Mouse (Mus musculus) liver, adult 2 months (tissue): ENCODE results near the gene Sipa1l3. TPM values are rescaled to one million over a fixed set of nuclear protein-coding genes. Genes with fewer than 3 reads are reported as not detected.

Experiments
- DNase-seq: peaks from one replicate; pipeline ENCODE4 v3.0.0-alpha.2; 2011; ENCODE audit warnings: low read depth, low spot score; ENCODE audit errors: extremely low read depth
- H3K27ac ChIP-seq: fragments of 200-500 bp; replicated peaks from 2 replicates; pipeline ENCODE4 v1.5.1; 2012; ENCODE audit warnings: low read depth, mild to moderate bottlenecking, control low read depth, inconsistent platforms, low read length; ENCODE audit not compliant: insufficient read depth
- H3K27me3 ChIP-seq: fragments of 200-500 bp; 2 replicates; pipeline ENCODE4 v1.6.1; 2012; ENCODE audit warnings: mild to moderate bottlenecking, moderate library complexity, low read length, inconsistent platforms; ENCODE audit not compliant: control insufficient read depth, insufficient read depth
- H3K36me3 ChIP-seq: fragments of 200-500 bp; 2 replicates; pipeline ENCODE4 v1.6.1; 2012; ENCODE audit warnings: low read length, inconsistent platforms; ENCODE audit not compliant: control insufficient read depth, insufficient read depth
- H3K4me1 ChIP-seq: fragments of 200-500 bp; 2 replicates; pipeline ENCODE4 v1.6.1; 2011; ENCODE audit warnings: low read length; ENCODE audit not compliant: control insufficient read depth, insufficient read depth
- H3K4me3 ChIP-seq: fragments of 200-500 bp; 2 replicates; pipeline ENCODE4 v1.5.1; 2011; ENCODE audit warnings: low read depth, mild to moderate bottlenecking, control low read depth, low read length, moderate library complexity; ENCODE audit not compliant: insufficient read depth
- H3K79me2 ChIP-seq: fragments of 200-500 bp; 2 replicates; pipeline ENCODE4 v1.6.1; 2012; ENCODE audit warnings: inconsistent platforms, mild to moderate bottlenecking, low read length, moderate library complexity; ENCODE audit not compliant: control insufficient read depth, insufficient read depth
- H3K9ac ChIP-seq: fragments of 200-500 bp; 2 replicates; pipeline ENCODE4 v1.6.1; 2012; ENCODE audit warnings: low read depth, mild to moderate bottlenecking, control low read depth, inconsistent platforms, low read length
- CTCF ChIP-seq: fragments of 200-500 bp; IDR thresholded peaks from 2 replicates; pipeline ENCODE4 v1.5.1; 2011; ENCODE audit warnings: low read depth, low read length, control low read depth
- POLR2A ChIP-seq: fragments of 200-500 bp; IDR thresholded peaks from 2 replicates; pipeline ENCODE4 v1.6.1; 2011; ENCODE audit warnings: low read length, control low read depth; ENCODE audit not compliant: insufficient read depth; ENCODE audit errors: extremely low read depth
- WGBS: fragments of 180-500 bp; shearing (Covaris S2); methylation state at CpG from one replicate; pipeline ENCODE4 v1.1.7; 2018; 5-methylcytosine and 5-hydroxymethylcytosine counted together
- polyA plus RNA-seq: library from polyadenylated mRNA; depleted of rRNA; stranded (reverse); fragments of >200 nt; gene quantifications from 2 replicates; pipeline ENCODE4 v1.2.3, GENCODE M21; 2012
- total RNA-seq: library from RNA; depleted of rRNA; stranded (reverse); fragments of >200 nt; gene quantifications from 2 replicates; pipeline ENCODE4 v1.2.3, GENCODE M21; 2014

Gene Sipa1l3
- total and polyA plus RNA-seq, 2 experiments = 3.1 to 6.5 TPM

DNA sequence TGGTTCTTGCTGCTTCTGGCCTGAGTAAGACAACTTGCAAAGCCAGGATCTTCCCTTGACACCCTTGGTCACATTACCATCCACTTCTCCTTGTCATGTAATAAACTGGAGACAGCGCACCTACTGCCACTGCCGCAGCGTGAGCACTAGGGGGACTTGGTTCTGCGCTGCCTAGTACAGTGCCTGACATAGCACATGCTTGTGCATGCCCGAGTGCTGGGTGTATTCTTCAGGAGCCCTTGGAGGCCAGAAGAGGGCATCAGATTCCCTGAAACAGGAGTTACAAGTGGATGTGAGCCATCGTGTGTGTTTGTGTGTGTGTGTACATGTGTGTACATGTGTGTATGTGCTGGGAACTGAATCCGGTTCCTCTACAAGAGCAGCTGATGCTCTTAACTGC, 231.0 kb downstream of the Sipa1l3 start:
- Histone ChIP-seq H3K4me3 (no peak overlapping the region), H3K9ac (no peak overlapping the region), H3K36me3 (no peaks in the 10 kb centered on the region), H3K27me3 (no peaks in the 10 kb centered on the region), H3K27ac (no peak overlapping the region), H3K79me2 (no peaks in the 10 kb centered on the region), H3K4me1 (peaks cover 6% of the 10 kb centered on the region)
- TF ChIP-seq POLR2A (no peak), CTCF (no peak)
- DNase-seq = no peak
- WGBS = 90% methylated on average over 7 of the region's 7 CpGs

DNA sequence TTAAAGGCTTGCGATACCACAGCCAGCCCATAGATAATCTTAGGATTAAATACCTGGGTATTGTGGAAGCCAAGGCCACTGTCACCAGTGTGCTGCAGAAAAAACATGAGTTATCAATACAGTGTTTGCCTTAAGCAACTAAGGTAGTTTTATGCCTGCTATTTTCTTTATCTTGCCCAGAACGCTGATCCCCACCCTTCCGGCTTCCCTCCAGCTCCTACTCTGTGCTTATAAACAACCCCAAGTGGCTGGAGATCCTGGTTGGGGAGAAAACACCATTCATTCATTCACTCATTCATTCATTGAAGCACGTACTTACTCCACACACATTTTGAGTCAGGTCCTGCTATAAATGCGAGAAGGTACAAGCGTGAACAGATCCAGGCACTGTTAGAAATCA, 233.9 kb downstream of the Sipa1l3 start:
- no peak for DNase-seq
- TF ChIP-seq CTCF (no peak), POLR2A (no peak)
- no peak overlapping the region for H3K27ac ChIP-seq
- WGBS = 93% methylated on average over 6 of the region's 6 CpGs
- no peak overlapping the region for H3K4me3 ChIP-seq
- no peaks in the 10 kb centered on the region for H3K27me3 ChIP-seq
- peaks cover 4% of the 10 kb centered on the region; the same call in 1 of the 2 replicates for H3K4me1 ChIP-seq
- no peaks in the 10 kb centered on the region for H3K36me3 ChIP-seq
- peaks cover 5% of the 10 kb centered on the region; the same call in 1 of the 2 replicates for H3K79me2 ChIP-seq
- H3K9ac ChIP-seq = no peak overlapping the region

DNA sequence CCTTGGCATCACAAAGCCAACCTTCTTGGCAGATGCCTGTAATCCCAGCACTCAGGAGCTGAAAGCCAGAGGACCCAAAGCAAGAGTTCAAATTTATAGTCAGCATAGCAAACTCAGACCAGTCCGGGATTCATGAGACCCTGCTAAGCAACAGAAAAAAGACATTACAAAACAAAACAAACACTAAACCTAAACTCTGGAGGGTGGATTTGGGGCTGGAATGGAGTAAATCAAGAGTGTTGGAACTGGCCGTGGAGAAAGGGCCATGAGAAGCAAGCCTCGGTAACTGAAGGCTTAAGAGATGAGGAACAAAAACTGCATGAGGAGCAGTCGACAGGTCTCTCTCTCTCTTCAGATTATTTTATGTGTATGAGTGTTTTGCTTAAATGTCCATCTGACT, 234.6 kb downstream of the Sipa1l3 start:
- no peaks in the 10 kb centered on the region for H3K36me3 ChIP-seq
- H3K4me3 ChIP-seq = no peak overlapping the region
- H3K27ac ChIP-seq = no peak overlapping the region
- WGBS = 86% methylated on average over 4 of the region's 4 CpGs
- peaks cover 4% of the 10 kb centered on the region; the same call in 1 of the 2 replicates for H3K4me1 ChIP-seq
- no peak overlapping the region for H3K9ac ChIP-seq
- DNase-seq = no peak
- H3K79me2 ChIP-seq = peaks cover 5% of the 10 kb centered on the region; the same call in 1 of the 2 replicates
- no peaks in the 10 kb centered on the region for H3K27me3 ChIP-seq
- TF ChIP-seq CTCF (no peak), POLR2A (no peak)

DNA sequence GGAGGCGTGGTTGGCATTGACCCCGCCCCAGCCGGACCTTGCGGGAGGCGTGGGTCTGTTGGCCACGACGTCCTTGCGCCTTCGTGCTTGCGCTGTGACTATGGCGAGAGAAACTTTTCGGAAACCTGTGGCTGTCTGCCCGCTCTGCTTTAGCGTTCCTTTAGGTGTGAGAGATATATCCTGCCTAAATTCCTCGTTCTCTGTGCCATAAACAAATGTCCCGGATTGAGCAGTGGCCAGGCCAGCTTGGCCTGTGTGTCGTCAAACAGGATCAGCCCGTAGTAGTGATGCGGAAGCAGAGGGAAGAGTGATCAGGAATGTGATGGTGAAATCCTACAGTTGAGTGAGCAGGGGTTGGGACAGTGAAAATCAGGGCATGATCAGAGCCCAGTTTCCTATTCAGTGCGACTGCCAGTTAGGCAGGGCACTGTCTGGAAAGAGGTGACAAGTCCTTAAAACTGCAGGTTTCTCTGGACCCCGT, 236.3 kb downstream of the Sipa1l3 start:
- TF ChIP-seq POLR2A (no peak), CTCF (no peak)
- peak overlapping the region; percentile 96 for H3K4me3 ChIP-seq
- H3K9ac ChIP-seq = peak overlapping the region; percentile 75
- 8% methylated on average over 21 of the region's 21 CpGs for WGBS
- no peaks in the 10 kb centered on the region for H3K36me3 ChIP-seq
- H3K27ac ChIP-seq = peak overlapping the region; percentile 82
- peaks cover 5% of the 10 kb centered on the region; the same call in 1 of the 2 replicates for H3K79me2 ChIP-seq
- H3K27me3 ChIP-seq = no peaks in the 10 kb centered on the region
- H3K4me1 ChIP-seq = peaks cover 4% of the 10 kb centered on the region; the same call in 1 of the 2 replicates
- peak; percentile 72 for DNase-seq

DNA sequence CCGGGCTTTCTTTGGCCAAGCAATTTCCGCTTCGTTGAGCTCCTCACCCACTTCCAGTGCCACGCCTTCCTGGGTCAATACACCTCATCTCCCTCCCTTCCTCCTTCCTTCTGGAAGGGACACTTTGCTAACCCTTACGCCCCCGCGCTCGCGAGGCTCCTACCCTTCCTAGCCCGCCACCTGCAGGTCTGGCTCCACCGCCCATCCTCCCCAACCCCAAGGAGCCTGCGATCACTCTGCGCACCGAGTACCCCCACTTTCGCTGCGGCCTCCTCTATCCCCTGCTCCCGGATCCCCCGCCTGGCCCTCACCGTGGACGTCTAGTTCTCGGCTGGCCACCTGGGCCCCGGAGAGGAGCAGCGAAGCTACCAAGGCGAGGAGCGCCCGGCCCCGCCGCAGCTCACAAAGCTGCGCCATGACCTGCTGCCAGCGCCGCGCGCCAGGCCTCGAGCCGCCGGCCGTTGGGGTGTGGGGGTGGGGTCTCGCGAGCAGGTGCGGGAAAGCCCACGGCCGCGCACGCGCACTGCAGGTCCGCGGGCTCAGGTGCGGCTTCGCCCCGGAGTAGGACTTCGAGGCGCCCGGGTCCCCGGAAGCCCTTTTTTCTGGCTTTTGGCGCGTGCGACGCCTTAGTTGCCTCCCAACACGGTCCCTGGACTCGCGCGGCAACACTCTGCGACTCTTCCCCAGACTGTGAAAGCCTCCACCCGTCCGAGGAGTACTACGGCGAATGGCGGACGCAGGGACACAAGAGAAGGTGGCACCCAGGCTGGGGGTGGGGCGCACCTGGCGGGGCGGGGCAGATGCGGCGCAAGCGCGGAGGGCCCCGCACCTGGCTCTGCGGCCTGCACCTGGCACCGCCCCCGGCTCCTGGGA, 237.0 kb downstream of the Sipa1l3 start, which contains the start of gene Spint2:
TSS of gene Spint2 (minus strand) at position 712 of the 873 bp plus-strand sequence.
- Histone ChIP-seq H3K9ac (peak within 1 kb of the TSS; percentile 91), H3K27me3 (no peaks in the 10 kb centered on the region), H3K27ac (peak within 1 kb of the TSS; percentile 91), H3K4me1 (peaks cover 4% of the 10 kb centered on the region; the same call in 1 of the 2 replicates), H3K36me3 (no peaks in the 10 kb centered on the region), H3K4me3 (peak within 1 kb of the TSS; percentile 96), H3K79me2 (peaks cover 8% of the 10 kb centered on the region; the same call in 1 of the 2 replicates)
- peak; percentile 70 for DNase-seq
- under 1% methylated on average over 80 of the region's 80 CpGs for WGBS
- TF ChIP-seq CTCF = peak; percentile 38; the same call in 1 of the 2 replicates
- peak; percentile 78 for TF ChIP-seq POLR2A
